Mouse (Mus musculus) myocyte (in vitro differentiated cells): ENCODE measurements around the gene Crybg2.

Experiments
- MAX ChIP-seq: IDR thresholded peaks from one replicate; pipeline ENCODE4 v1.6.1; 2011; ENCODE audit warnings: low read depth, mild to moderate bottlenecking, control low read depth
- MYOG ChIP-seq, 3 experiments: IDR thresholded peaks; one replicate each; pipeline ENCODE4 v1.6.1; 2011; ENCODE audit warnings: control low read depth in 2 of 3, low read depth in 2 of 3, mild to moderate bottlenecking in 2 of 3; ENCODE audit not compliant: insufficient read length in 2 of 3, control insufficient read depth in 1 of 3, insufficient read depth in 1 of 3
- POLR2A ChIP-seq: IDR thresholded peaks from one replicate; pipeline ENCODE4 v1.6.1; 2011; ENCODE audit warnings: low read depth, mild to moderate bottlenecking, control low read depth, moderate library complexity; ENCODE audit not compliant: insufficient read length
- POLR2AphosphoS2 ChIP-seq: IDR thresholded peaks from one replicate; pipeline ENCODE4 v1.6.1; 2011; ENCODE audit warnings: low read depth, control low read depth; ENCODE audit not compliant: insufficient read length
- REST ChIP-seq: IDR thresholded peaks from one replicate; pipeline ENCODE4 v1.6.1; 2011; ENCODE audit warnings: mild to moderate bottlenecking, control low read depth, moderate library complexity; ENCODE audit not compliant: insufficient read depth, insufficient read length
- USF1 ChIP-seq: IDR thresholded peaks from one replicate; pipeline ENCODE4 v1.6.1; 2011; ENCODE audit warnings: low read depth, mild to moderate bottlenecking, control low read depth, moderate library complexity

DNA sequence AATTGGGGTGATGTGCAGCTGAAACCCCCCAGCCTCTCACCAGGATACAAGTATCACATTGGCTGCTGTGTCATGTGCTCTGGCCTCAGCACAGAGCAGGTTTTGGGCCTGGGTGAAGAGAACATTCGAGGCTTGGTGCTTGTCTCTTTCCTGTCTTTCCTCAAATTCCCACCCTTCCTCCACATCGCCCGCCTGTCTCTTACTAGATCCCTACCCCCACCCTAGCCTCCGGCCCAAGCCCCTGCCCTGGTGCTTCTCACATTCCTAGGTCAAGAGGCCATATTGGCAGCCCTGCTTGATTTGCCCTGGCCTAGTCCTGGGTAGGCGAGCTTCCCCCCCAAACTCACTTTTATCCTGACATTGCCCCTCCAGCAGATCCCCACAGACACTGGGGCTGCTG lies 58.4 kb downstream of the Crybg2 start:
- no peak for TF ChIP-seq MYOG (IDR thresholded peaks at IDR 0.05; ENCODE audit: control insufficient read depth in 1 of 3, insufficient read depth in 1 of 3, insufficient read length in 2 of 3, low read depth in 2 of 3)
- no peak for TF ChIP-seq REST
- TF ChIP-seq POLR2A = no peak
- TF ChIP-seq POLR2AphosphoS2 = no peak
- TF ChIP-seq MAX = no peak
- no peak for TF ChIP-seq USF1
